Mouse (Mus musculus): ENCODE measurements at regions not wholly inside any gene's neighbourhood (a gene's known extent, or its start where the extent isn't known, plus 50 kb on each side); places are given as distances from the start of the nearest gene placed in this dataset.
A peak's percentile ranks its signal among the peaks of the same experiment; 100 is the strongest.

DNA sequence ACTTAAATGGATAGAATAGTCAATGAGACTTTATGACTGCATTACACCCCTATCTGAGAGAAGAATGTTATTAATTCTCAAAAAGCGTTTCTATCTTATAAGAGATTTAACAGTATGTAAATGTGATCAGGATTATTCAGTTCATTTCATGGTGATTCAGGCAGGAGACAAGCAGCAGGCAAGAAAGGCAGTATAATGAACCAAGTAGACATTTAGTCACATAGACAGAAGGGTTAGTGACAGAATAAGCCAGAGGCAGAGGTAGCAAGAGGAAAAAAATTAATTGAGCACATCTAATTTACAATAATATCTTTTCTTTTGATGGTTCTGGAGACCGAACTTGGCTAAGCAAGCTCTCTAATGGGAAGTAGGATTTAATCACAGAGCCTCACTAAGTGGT is 102.9 kb upstream of the Rsrc1 start:
- no peak for DNase-seq (ENCODE audit: extremely low spot score in 1 of 2, low spot score in 1 of 2)

DNA sequence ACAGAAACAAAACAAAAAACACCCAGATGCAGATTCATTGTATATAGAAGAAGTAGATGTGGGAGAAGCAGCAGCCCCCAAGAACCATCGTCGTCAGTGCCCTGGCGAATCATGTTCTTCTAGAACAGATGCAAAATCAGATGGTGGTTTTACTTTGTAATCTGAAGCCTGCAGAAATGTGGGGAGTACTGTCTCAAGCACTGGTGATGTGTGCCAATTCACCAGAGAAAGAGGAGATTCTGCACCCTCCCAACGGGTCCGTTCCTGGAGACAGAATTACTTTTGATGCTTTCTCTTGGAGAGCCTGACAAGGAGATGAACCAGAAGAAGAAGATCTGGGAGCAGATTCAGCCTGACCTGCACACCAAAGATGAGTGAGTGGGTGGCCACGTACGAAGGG is 98.5 kb upstream of the Rsrc1 start:
- peak; percentile 3 to 6 for DNase-seq (ENCODE audit: extremely low spot score in 1 of 2, low spot score in 1 of 2)

DNA sequence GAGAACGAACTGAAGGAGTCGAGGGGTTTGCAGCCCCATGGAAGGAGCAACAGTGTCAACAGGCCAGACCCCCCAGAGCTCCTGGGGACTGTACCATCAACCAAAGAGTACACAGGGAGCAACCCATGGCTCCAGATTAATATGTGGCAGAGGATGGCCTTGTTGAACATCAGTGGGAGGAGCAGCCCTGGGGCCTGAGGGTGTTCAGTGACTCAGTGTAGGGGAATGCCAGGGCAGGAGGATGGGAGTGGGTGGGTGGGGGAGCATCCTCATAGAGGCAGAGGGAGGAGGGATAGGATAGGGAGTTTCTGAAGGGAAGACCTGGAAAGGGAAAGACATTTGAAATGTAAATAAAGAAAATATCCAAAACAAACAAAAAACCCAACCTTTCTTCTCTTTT is 85.5 kb upstream of the Rsrc1 start:
- no peak for DNase-seq (ENCODE audit: extremely low spot score in 1 of 2, low spot score in 1 of 2)

Measured in layer of hippocampus, postnatal 25 days (tissue).